Mouse (Mus musculus) MEL (cell line): ENCODE measurements around the gene Mylip. TPM values are rescaled to one million over a fixed set of nuclear protein-coding genes. Genes with fewer than 3 reads are reported as not detected.

Source experiments
- DNase-seq: peaks from one replicate; pipeline ENCODE4 v3.0.0; 2011; ENCODE audit warnings: low read depth, low spot score
- H3K27ac ChIP-seq: 2 replicates; pipeline ENCODE4 v1.5.1; 2012; ENCODE audit warnings: low read depth, mild to moderate bottlenecking, control low read depth, low read length, moderate library complexity; ENCODE audit not compliant: control insufficient read depth
- H3K27me3 ChIP-seq, 2 experiments: fragments of 150-350 bp in 1 of 2; sonication (generic) in 1 of 2; 2 replicates each; pipeline ENCODE4 v1.6.1; 2012; ENCODE audit warnings: low read length in 2 of 2, mild to moderate bottlenecking in 2 of 2, improper control_type of control experiment in 1 of 2, moderate library complexity in 1 of 2; ENCODE audit not compliant: insufficient read depth in 2 of 2, control insufficient read depth in 1 of 2
- H3K36me3 ChIP-seq, 2 experiments: 2 replicates each; pipeline ENCODE4 v1.6.1; 2012 to 2014; ENCODE audit warnings: low read length in 2 of 2, improper control_type of control experiment in 1 of 2, inconsistent platforms in 1 of 2, mild to moderate bottlenecking in 1 of 2; ENCODE audit not compliant: insufficient read depth in 2 of 2, control insufficient read depth in 1 of 2
- H3K4me1 ChIP-seq, 2 experiments: fragments of 150-350 bp in 1 of 2; sonication (generic) in 1 of 2; 2 replicates each; pipeline ENCODE4 v1.6.1; 2012; ENCODE audit warnings: low read length in 2 of 2, improper control_type of control experiment in 1 of 2, mild to moderate bottlenecking in 1 of 2; ENCODE audit not compliant: insufficient read depth in 2 of 2, control insufficient read depth in 1 of 2
- H3K4me3 ChIP-seq, 2 experiments: fragments of 150-350 bp in 1 of 2; sonication (generic) in 1 of 2; 2 replicates each; pipeline ENCODE4 v1.5.1; 2012; ENCODE audit warnings: low read depth in 2 of 2, low read length in 2 of 2, mild to moderate bottlenecking in 2 of 2, moderate library complexity in 2 of 2, control low read depth in 1 of 2, improper control_type of control experiment in 1 of 2; ENCODE audit not compliant: control insufficient read depth in 1 of 2, insufficient read depth in 1 of 2
- H3K79me2 ChIP-seq: 2 replicates; pipeline ENCODE4 v1.6.1; 2012; ENCODE audit warnings: mild to moderate bottlenecking, low read length, moderate library complexity; ENCODE audit not compliant: control insufficient read depth, poor library complexity, insufficient read depth
- H3K9ac ChIP-seq: 2 replicates; pipeline ENCODE4 v1.6.1; 2012; ENCODE audit warnings: low read depth, mild to moderate bottlenecking, control low read depth, low read length, moderate library complexity; ENCODE audit not compliant: control insufficient read depth, poor library complexity, severe bottlenecking
- H3K9me3 ChIP-seq: fragments of 150-350 bp; sonication (generic); replicated peaks from 2 replicates; pipeline ENCODE4 v1.6.1; 2012; ENCODE audit warnings: mild to moderate bottlenecking, low read length, improper control_type of control experiment, moderate library complexity; ENCODE audit not compliant: insufficient read depth
- BHLHE40 ChIP-seq: IDR thresholded peaks from 2 replicates; pipeline ENCODE4 v1.6.1; 2012; ENCODE audit warnings: low read depth, mild to moderate bottlenecking, inconsistent platforms, low read length, improper control_type of control experiment, borderline replicate concordance
- CHD1 ChIP-seq: IDR thresholded peaks from 2 replicates; pipeline ENCODE4 v1.6.1; 2012; ENCODE audit warnings: low read depth, mild to moderate bottlenecking, inconsistent platforms, low read length, improper control_type of control experiment
- CHD2 ChIP-seq: IDR thresholded peaks from 2 replicates; pipeline ENCODE4 v1.6.1; 2011; ENCODE audit warnings: low read length, improper control_type of control experiment
- CTCF ChIP-seq, 3 experiments: IDR thresholded peaks in 2 of 3; conservative IDR thresholded peaks in 1 of 3; 2 replicates each; pipeline ENCODE4 v1.5.1; 2011 to 2012; ENCODE audit warnings: low read length in 3 of 3, low read depth in 2 of 3, mild to moderate bottlenecking in 2 of 3, improper control_type of control experiment in 1 of 3, inconsistent platforms in 1 of 3, mixed read lengths in 1 of 3, moderate library complexity in 1 of 3; ENCODE audit not compliant: control insufficient read depth in 1 of 3, insufficient read depth in 1 of 3, poor library complexity in 1 of 3, severe bottlenecking in 1 of 3
- ELF1 ChIP-seq: IDR thresholded peaks from 2 replicates; pipeline ENCODE4 v1.6.1; 2014; ENCODE audit warnings: low read depth, mild to moderate bottlenecking, inconsistent platforms, low read length, improper control_type of control experiment, moderate library complexity
- EP300 ChIP-seq, 2 experiments: IDR thresholded peaks; 2 replicates each; pipeline ENCODE4 v1.6.1; 2011; ENCODE audit warnings: improper control_type of control experiment in 2 of 2, low read length in 2 of 2, low read depth in 1 of 2, mild to moderate bottlenecking in 1 of 2
- ETS1 ChIP-seq: IDR thresholded peaks from 2 replicates; pipeline ENCODE4 v1.6.1; 2012; ENCODE audit warnings: low read depth, mild to moderate bottlenecking, inconsistent platforms, low read length, improper control_type of control experiment, moderate library complexity
- GATA1 ChIP-seq: IDR thresholded peaks from 2 replicates; pipeline ENCODE4 v1.6.1; 2011; ENCODE audit warnings: low read depth, low read length, improper control_type of control experiment
- HCFC1 ChIP-seq: IDR thresholded peaks from 2 replicates; pipeline ENCODE4 v1.6.1; 2012; ENCODE audit warnings: low read depth, mild to moderate bottlenecking, inconsistent platforms, low read length, improper control_type of control experiment, moderate library complexity
- KAT2A ChIP-seq: conservative IDR thresholded peaks from 2 replicates; pipeline ENCODE4 v1.6.1; 2012; ENCODE audit warnings: low read depth, low read length, improper control_type of control experiment, inconsistent platforms
- MAFK ChIP-seq: IDR thresholded peaks from 2 replicates; pipeline ENCODE4 v1.6.1; 2011; ENCODE audit warnings: low read depth, mild to moderate bottlenecking, low read length, improper control_type of control experiment, borderline replicate concordance
- MAX ChIP-seq: IDR thresholded peaks from 2 replicates; pipeline ENCODE4 v1.6.1; 2011; ENCODE audit warnings: low read length, improper control_type of control experiment
- MAZ ChIP-seq: IDR thresholded peaks from 2 replicates; pipeline ENCODE4 v1.6.1; 2012; ENCODE audit warnings: low read depth, mild to moderate bottlenecking, inconsistent platforms, low read length, improper control_type of control experiment
- MEF2A ChIP-seq: IDR thresholded peaks from 2 replicates; pipeline ENCODE4 v1.6.1; 2014; ENCODE audit warnings: low read depth, mild to moderate bottlenecking, inconsistent platforms, low read length, improper control_type of control experiment; ENCODE audit not compliant: poor library complexity, insufficient replicate concordance, severe bottlenecking; ENCODE audit errors: extremely low read depth
- MYB ChIP-seq: IDR thresholded peaks from 2 replicates; pipeline ENCODE4 v1.6.1; 2011; ENCODE audit warnings: mild to moderate bottlenecking, low read depth, low read length, improper control_type of control experiment
- MYC ChIP-seq: IDR thresholded peaks from 2 replicates; pipeline ENCODE4 v1.6.1; 2011; ENCODE audit warnings: low read depth, mild to moderate bottlenecking, low read length, improper control_type of control experiment, moderate library complexity
- NELFE ChIP-seq: IDR thresholded peaks from 2 replicates; pipeline ENCODE4 v1.6.1; 2011; ENCODE audit warnings: low read depth, low read length, improper control_type of control experiment
- NRF1 ChIP-seq: IDR thresholded peaks from 2 replicates; pipeline ENCODE4 v1.6.1; 2014; ENCODE audit warnings: low read depth, mild to moderate bottlenecking, inconsistent platforms, low read length, improper control_type of control experiment, moderate library complexity; ENCODE audit not compliant: poor library complexity, insufficient read depth, severe bottlenecking
- POLR2A ChIP-seq, 2 experiments: IDR thresholded peaks; 2 replicates each; pipeline ENCODE4 v1.6.1; 2011 to 2012; ENCODE audit warnings: low read length in 2 of 2, mild to moderate bottlenecking in 2 of 2, control low read depth in 1 of 2, improper control_type of control experiment in 1 of 2, low read depth in 1 of 2, moderate library complexity in 1 of 2; ENCODE audit not compliant: control insufficient read depth in 1 of 2, insufficient read depth in 1 of 2, poor library complexity in 1 of 2
- POLR2AphosphoS2 ChIP-seq: IDR thresholded peaks from 2 replicates; pipeline ENCODE4 v1.6.1; 2011; ENCODE audit warnings: low read length, improper control_type of control experiment
- POLR2AphosphoS5 ChIP-seq: IDR thresholded peaks from 2 replicates; pipeline ENCODE4 v1.6.1; 2012; ENCODE audit warnings: low read depth, borderline replicate concordance, mild to moderate bottlenecking, inconsistent platforms, low read length, moderate library complexity, mixed read lengths
- RAD21 ChIP-seq: IDR thresholded peaks from 2 replicates; pipeline ENCODE4 v1.6.1; 2011; ENCODE audit warnings: mild to moderate bottlenecking, low read depth, low read length, improper control_type of control experiment
- RCOR1 ChIP-seq: IDR thresholded peaks from 2 replicates; pipeline ENCODE4 v1.6.1; 2012; ENCODE audit warnings: low read depth, mild to moderate bottlenecking, inconsistent platforms, low read length, improper control_type of control experiment
- SMC3 ChIP-seq: IDR thresholded peaks from 2 replicates; pipeline ENCODE4 v1.6.1; 2011; ENCODE audit warnings: low read depth, low read length, improper control_type of control experiment
- TBP ChIP-seq: IDR thresholded peaks from 2 replicates; pipeline ENCODE4 v1.8.0; 2011; ENCODE audit warnings: low read depth, low read length, improper control_type of control experiment
- ZC3H11A ChIP-seq: IDR thresholded peaks from 2 replicates; pipeline ENCODE4 v1.6.1; 2012; ENCODE audit warnings: low read depth, mild to moderate bottlenecking, inconsistent platforms, low read length, improper control_type of control experiment
- ZMIZ1 ChIP-seq: IDR thresholded peaks from 2 replicates; pipeline ENCODE4 v1.6.1; 2012; ENCODE audit warnings: low read depth, mild to moderate bottlenecking, inconsistent platforms, low read length, improper control_type of control experiment, moderate library complexity
- ZNF384 ChIP-seq: IDR thresholded peaks from 2 replicates; pipeline ENCODE4 v1.6.1; 2012; ENCODE audit warnings: low read depth, mild to moderate bottlenecking, inconsistent platforms, low read length, improper control_type of control experiment
- polyA plus RNA-seq, 2 experiments: library from polyadenylated mRNA; stranded (reverse) in 1 of 2; unstranded in 1 of 2; fragments of >175 nt in 1 of 2; fragments of >200 nt in 1 of 2; gene quantifications; 2 replicates each; pipeline versions ENCODE4 v1.2.1 to v1.2.4; 2012; ENCODE audit warnings: low replicate concordance in 2 of 2, low read depth in 1 of 2; ENCODE audit not compliant: insufficient read length in 2 of 2, insufficient read depth in 1 of 2, missing spikeins in 1 of 2
- total RNA-seq: library from RNA; depleted of rRNA; stranded (reverse); fragments of 300-350 nt; gene quantifications from 2 replicates; pipeline ENCODE4 v1.2.3, GENCODE M21; 2012

The Mylip gene
- total and polyA plus RNA-seq, 3 experiments = 1.4 to 7.6 TPM; not detected in 1

DNA sequence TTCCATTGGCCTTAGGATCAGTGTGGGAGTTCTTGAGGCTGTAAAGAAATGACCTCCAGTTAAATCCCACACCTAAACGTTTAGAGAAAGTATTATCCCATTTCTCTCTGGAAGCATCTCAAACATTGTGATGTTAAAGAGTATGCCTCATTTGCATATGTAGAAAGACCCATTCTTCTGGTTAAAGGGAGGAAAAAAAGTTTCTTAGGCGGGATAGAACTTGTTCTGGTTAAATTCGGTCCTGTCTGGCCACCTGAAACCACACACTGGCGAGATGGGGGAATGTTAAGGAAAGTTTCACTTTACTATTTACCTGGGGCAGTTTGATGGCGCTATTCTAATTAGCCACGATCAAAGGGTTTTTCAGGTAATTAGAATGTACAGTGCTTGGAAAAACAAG lies 14.7 kb upstream of the Mylip start:
- Histone ChIP-seq H3K4me3 (no peak overlapping the region), H3K27me3 (peaks cover 0 to 2% of the 10 kb centered on the region in 2 experiments; a peak in 1 of 4 replicates), H3K36me3 (no peaks in the 10 kb centered on the region), H3K79me2 (no peaks in the 10 kb centered on the region), H3K9me3 (no peaks in the 10 kb centered on the region), H3K4me1 (no peaks in the 10 kb centered on the region), H3K27ac (no peak overlapping the region), H3K9ac (no peak overlapping the region)
- no peak for DNase-seq
- TF ChIP-seq ELF1 (no peak), ZC3H11A (no peak), NRF1 (no peak), MAFK (no peak), POLR2A (IDR thresholded peaks at IDR 0.05; ENCODE audit: control insufficient read depth in 1 of 2, insufficient read depth in 1 of 2, low read depth in 1 of 2, low read length in 2 of 2, poor library complexity in 1 of 2) (no peak), CHD1 (no peak), RCOR1 (no peak), SMC3 (no peak), RAD21 (no peak), CTCF (IDR thresholded peaks at IDR 0.05 in 2 of 3, conservative IDR thresholded peaks at IDR 0.05 in 1 of 3; ENCODE audit: control insufficient read depth in 1 of 3, insufficient read depth in 1 of 3, low read depth in 2 of 3, low read length in 3 of 3, poor library complexity in 1 of 3, severe bottlenecking in 1 of 3) (no peak), MAZ (no peak), HCFC1 (no peak), KAT2A (no peak), CHD2 (no peak), TBP (no peak), MAX (no peak), GATA1 (no peak), MYB (no peak), POLR2AphosphoS5 (no peak), ZNF384 (no peak)

DNA sequence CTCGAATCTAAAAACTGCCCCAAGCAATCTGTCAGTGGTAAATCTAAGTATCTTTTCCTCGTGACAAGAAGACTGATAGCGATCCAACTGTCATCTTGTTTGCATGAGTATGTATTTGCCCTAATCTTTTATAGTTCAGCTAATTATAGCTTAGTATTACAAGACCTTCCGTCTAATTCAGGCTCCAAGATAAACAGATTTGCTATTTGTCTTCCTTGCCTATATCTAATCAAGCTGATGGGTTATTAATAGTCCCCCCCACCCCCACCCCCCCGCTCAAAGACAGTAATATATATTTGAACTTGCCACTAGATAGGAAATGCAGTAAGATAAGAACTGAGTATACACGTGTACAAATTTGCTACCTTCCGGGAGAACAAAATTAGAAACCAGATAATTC lies 7.3 kb upstream of the Mylip start:
- H3K9ac ChIP-seq = no peak overlapping the region
- no peaks in the 10 kb centered on the region for H3K9me3 ChIP-seq
- peak overlapping the region in 1 of 2 experiments; percentile 51; a peak in 3 of 4 replicates for H3K4me3 ChIP-seq
- H3K27me3 ChIP-seq = peaks cover 0 to 3% of the 10 kb centered on the region in 2 experiments; a peak in 1 of 4 replicates
- H3K4me1 ChIP-seq = no peaks in the 10 kb centered on the region
- no peaks in the 10 kb centered on the region for H3K79me2 ChIP-seq
- no peak overlapping the region for H3K27ac ChIP-seq
- TF ChIP-seq MAZ (no peak), ZC3H11A (no peak), NELFE (no peak), POLR2AphosphoS5 (no peak), EP300 (IDR thresholded peaks at IDR 0.05; ENCODE audit: low read depth in 1 of 2, low read length in 2 of 2) (no peak; a peak in 1 of 4 replicates), MEF2A (peak; percentile 70; the same call in 1 of the 2 replicates), BHLHE40 (peak; percentile 67), ETS1 (peak; percentile 21; the same call in 1 of the 2 replicates), SMC3 (no peak), RAD21 (no peak), MYB (no peak), GATA1 (no peak), CHD2 (no peak), POLR2AphosphoS2 (no peak), ZMIZ1 (no peak), MYC (no peak)
- DNase-seq = no peak
- peaks cover 0 to 3% of the 10 kb centered on the region in 2 experiments; a peak in 2 of 4 replicates for H3K36me3 ChIP-seq
